Mouse (Mus musculus) spleen, postnatal 0 days (tissue): ENCODE results near the gene Zfp12. TPM values are rescaled to one million over a fixed set of nuclear protein-coding genes. Genes with fewer than 3 reads are reported as not detected.

Experiments
- polyA plus RNA-seq: library from polyadenylated mRNA; unstranded; fragments of >200 nt; fragmentation: Nextera tagmentation; extraction: Ambion mirVana; gene quantifications from 2 replicates; pipeline ENCODE4 v1.2.1, GENCODE M21; 2015

The Zfp12 gene
- 3.1 and 3.5 TPM in 2 replicates for polyA plus RNA-seq

DNA sequence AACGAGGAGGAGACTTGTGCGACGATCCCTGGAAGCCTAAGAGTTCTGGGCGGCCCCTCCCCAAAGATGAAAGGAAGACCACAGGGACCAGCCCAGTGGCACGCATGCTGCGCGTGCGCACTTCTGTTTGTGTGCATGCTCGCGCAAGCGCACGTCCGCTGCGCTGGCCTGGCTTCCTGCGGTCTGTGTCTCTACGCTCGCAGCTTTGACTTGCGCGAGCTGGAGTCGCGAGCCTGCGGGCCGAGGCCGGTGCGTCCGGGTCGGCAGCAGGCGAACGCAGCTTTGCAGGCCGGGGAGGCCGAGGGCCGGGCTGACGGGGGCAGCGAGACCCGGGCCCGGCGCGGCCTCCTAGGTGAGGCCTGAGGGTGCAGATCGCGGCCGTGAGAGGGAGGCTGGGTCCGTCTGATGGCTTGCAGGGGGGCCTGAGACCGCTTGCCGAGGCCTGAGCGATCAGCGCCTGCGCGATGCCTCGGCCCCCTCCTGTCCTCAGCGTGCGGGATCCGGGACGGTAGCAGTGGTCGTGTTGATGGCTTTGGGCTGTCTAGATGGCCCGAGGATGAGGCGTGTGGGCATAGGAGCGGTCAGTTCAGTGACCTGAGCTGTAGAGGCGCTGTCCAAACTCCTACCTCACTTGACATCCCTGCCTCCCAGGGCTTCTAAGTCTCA lies at the start of gene Zfp12:
TSS of gene Zfp12 (plus strand) at position 136 of the 666 bp plus-strand sequence.

GRCm38 (mm10) chr5:143226790-143227189 lies 8.2 kb upstream of the Zfp12 start, which contains the start of gene Spdye4a:
Spdye4a (minus strand) TSS chr5:143226890.

GRCm38 (mm10) chr5:143269363-143270150 lies 34.6 kb downstream of the Zfp12 start, which contains the start of gene Zfp316:
Zfp316 (minus strand) TSS chr5:143270022.

GRCm38 (mm10) chr5:143293404-143293803 lies 58.4 kb downstream of the Zfp12 start, which contains the start of gene Zfp853:
Zfp853 (minus strand) TSS chr5:143293623.

Other genes starting within 250 kb of the Zfp12 start
- gene Rnf216, start 122.2 kb upstream of the Zfp12 start, polyA plus RNA-seq, result 21.4 and 23.9 TPM in 2 replicates
- not detected in 2 replicates for gene Olfr718-ps1, start 87.6 kb upstream of the Zfp12 start, polyA plus RNA-seq
- 5.0 and 5.4 TPM in 2 replicates for gene Rbak, start 54.4 kb upstream of the Zfp12 start, polyA plus RNA-seq
- gene Spdye4b, start 54.1 kb upstream of the Zfp12 start, polyA plus RNA-seq, result not detected in 2 replicates
- not detected in 2 replicates for gene Spdye4a, start 8.3 kb upstream of the Zfp12 start, polyA plus RNA-seq
- gene Zfp316, start 34.9 kb downstream of the Zfp12 start, polyA plus RNA-seq, result 0.79 and 0.93 TPM in 2 replicates
- gene Zfp853, start 58.5 kb downstream of the Zfp12 start, polyA plus RNA-seq, result 0.04 TPM in 2 replicates
- 26.4 and 27.0 TPM in 2 replicates for gene E130309D02Rik, start 80.2 kb downstream of the Zfp12 start, polyA plus RNA-seq
- gene Zdhhc4, start 94.1 kb downstream of the Zfp12 start, polyA plus RNA-seq, result 50.5 and 55.1 TPM in 2 replicates
- gene Grid2ip, start 122.2 kb downstream of the Zfp12 start, polyA plus RNA-seq, result not detected in 2 replicates
- gene Kdelr2, start 168.7 kb downstream of the Zfp12 start, polyA plus RNA-seq, result 126 and 132 TPM in 2 replicates
- 11.6 and 11.9 TPM in 2 replicates for gene Daglb, start 229.4 kb downstream of the Zfp12 start, polyA plus RNA-seq